Mouse (Mus musculus): ENCODE data around the gene Tbc1d30.

GRCm38 (mm10) chr10:121252781-121253180, 98.3 kb downstream of the Tbc1d30 start:
- TF ChIP-seq GATA1 (IDR thresholded peaks at IDR 0.05; ENCODE audit: borderline replicate concordance, low read length) (no peak), FLI1 (IDR thresholded peaks at IDR 0.05; ENCODE audit: low read length) (no peak)
